Mouse (Mus musculus) lung, adult 2 months (tissue): ENCODE measurements around the gene Nfatc2. TPM values are rescaled to one million over a fixed set of nuclear protein-coding genes. Genes with fewer than 3 reads are reported as not detected.

Experiments used
- DNase-seq: peaks from one replicate; pipeline ENCODE4 v3.0.0; 2022
- H3K4me1 ChIP-seq: fragments of 200-500 bp; 2 replicates; pipeline ENCODE4 v1.6.1; 2011; ENCODE audit warnings: low read length; ENCODE audit not compliant: control insufficient read depth, insufficient read depth
- H3K4me3 ChIP-seq: fragments of 200-500 bp; replicated peaks from 2 replicates; pipeline ENCODE3; 2011; ENCODE audit warnings: low read depth, mild to moderate bottlenecking, control low read depth, low read length; ENCODE audit errors: extremely low read depth
- CTCF ChIP-seq: fragments of 200-500 bp; IDR thresholded peaks from 2 replicates; pipeline ENCODE4 v1.5.1; 2011; ENCODE audit warnings: mild to moderate bottlenecking, low read length, control low read depth; ENCODE audit not compliant: insufficient read depth
- POLR2A ChIP-seq: fragments of 200-500 bp; IDR thresholded peaks from 2 replicates; pipeline ENCODE4 v1.6.1; 2011; ENCODE audit warnings: low read depth, mild to moderate bottlenecking, control low read depth, low read length, borderline replicate concordance; ENCODE audit errors: extremely low read depth
- WGBS: fragments of 180-500 bp; shearing (Covaris S2); methylation state at CpG from one replicate; pipeline ENCODE4 v1.1.7; 2018; 5-methylcytosine and 5-hydroxymethylcytosine counted together
- polyA plus RNA-seq: library from polyadenylated mRNA; depleted of rRNA; stranded (reverse); fragments of >200 nt; gene quantifications from 2 replicates; pipeline ENCODE4 v1.2.3, GENCODE M21; 2012; rRNA removed

Gene Nfatc2
- polyA plus RNA-seq: 2.5 and 3.2 TPM in 2 replicates

- peaks cover 4% of the 10 kb centered on the region for H3K4me1 ChIP-seq
- H3K4me3 ChIP-seq: peak within 1 kb of the TSS; percentile 40
- 2% methylated on average over 56 of the region's 56 CpGs for WGBS
- TF ChIP-seq CTCF: no peak
- DNase-seq: peak; percentile 67
These were observed at the start of gene Nfatc2 for GRCm38 (mm10) chr2:168601491-168602386. Nfatc2 (minus strand) TSS chr2:168601657.

- Histone ChIP-seq H3K4me3 (no peak overlapping the region), H3K4me1 (no peaks in the 10 kb centered on the region)
- no peak for DNase-seq
- TF ChIP-seq CTCF: no peak
- TF ChIP-seq POLR2A: no peak
- 72% methylated on average over 8 of the region's 8 CpGs for WGBS
These were observed 46.7 kb upstream of the Nfatc2 start for GRCm38 (mm10) chr2:168648171-168648570.

GRCm38 (mm10) chr2:168644855-168645254, 43.4 kb upstream of the Nfatc2 start:
- no peak for TF ChIP-seq CTCF
- TF ChIP-seq POLR2A: no peak
- 83% methylated on average over 6 of the region's 6 CpGs for WGBS
- no peak for DNase-seq
- H3K4me1 ChIP-seq: no peaks in the 10 kb centered on the region
- no peak overlapping the region for H3K4me3 ChIP-seq

GRCm38 (mm10) chr2:168643524-168644177, 42.2 kb upstream of the Nfatc2 start:
- 88% methylated on average over 20 of the region's 20 CpGs for WGBS
- no peak for DNase-seq
- Histone ChIP-seq H3K4me3 (no peak overlapping the region), H3K4me1 (no peaks in the 10 kb centered on the region)
- no peak for TF ChIP-seq CTCF
- TF ChIP-seq POLR2A: no peak

- TF ChIP-seq POLR2A (no peak), CTCF (no peak)
- Histone ChIP-seq H3K4me3 (no peak overlapping the region), H3K4me1 (no peaks in the 10 kb centered on the region)
- 79% methylated on average over 11 of the region's 11 CpGs for WGBS
- DNase-seq: no peak
These were observed 40.7 kb upstream of the Nfatc2 start for GRCm38 (mm10) chr2:168642187-168642586.

- no peak for DNase-seq
- H3K4me3 ChIP-seq: no peak overlapping the region
- 96% methylated on average over 9 of the region's 9 CpGs for WGBS
- TF ChIP-seq POLR2A (no peak), CTCF (no peak)
- H3K4me1 ChIP-seq: no peaks in the 10 kb centered on the region
These were observed 39.0 kb upstream of the Nfatc2 start for GRCm38 (mm10) chr2:168640460-168640859.

- no peak for DNase-seq
- 86% methylated on average over 7 of the region's 7 CpGs for WGBS
- Histone ChIP-seq H3K4me3 (no peak overlapping the region), H3K4me1 (no peaks in the 10 kb centered on the region; the same call in 1 of the 2 replicates)
- no peak for TF ChIP-seq POLR2A
- TF ChIP-seq CTCF: no peak
These were observed 33.4 kb upstream of the Nfatc2 start for GRCm38 (mm10) chr2:168634881-168635280.

GRCm38 (mm10) chr2:168633301-168633816, 31.9 kb upstream of the Nfatc2 start:
- no peak for DNase-seq
- 37% methylated on average over 14 of the region's 14 CpGs for WGBS
- TF ChIP-seq CTCF (no peak), POLR2A (no peak)
- no peaks in the 10 kb centered on the region; the same call in 1 of the 2 replicates for H3K4me1 ChIP-seq
- H3K4me3 ChIP-seq: no peak overlapping the region

GRCm38 (mm10) chr2:168632543-168632942, 31.1 kb upstream of the Nfatc2 start:
- 79% methylated on average over 6 of the region's 6 CpGs for WGBS

GRCm38 (mm10) chr2:168628787-168629186, 27.3 kb upstream of the Nfatc2 start:
- WGBS: 28% methylated on average over 8 of the region's 8 CpGs
- peak; percentile 77 for DNase-seq
- no peaks in the 10 kb centered on the region; the same call in 1 of the 2 replicates for H3K4me1 ChIP-seq
- no peak overlapping the region for H3K4me3 ChIP-seq
- TF ChIP-seq POLR2A: no peak
- peak; percentile 79 for TF ChIP-seq CTCF

More at GRCm38 (mm10) chr2:168632543-168632942, 31.1 kb upstream of the Nfatc2 start:
- H3K4me3 ChIP-seq: no peak overlapping the region
- H3K4me1 ChIP-seq: no peaks in the 10 kb centered on the region; the same call in 1 of the 2 replicates
- DNase-seq: no peak
- no peak for TF ChIP-seq POLR2A
- TF ChIP-seq CTCF: no peak
